Mouse (Mus musculus) olfactory bulb, adult 2 months (tissue): ENCODE data around the gene 1700056E22Rik. TPM values are rescaled to one million over a fixed set of nuclear protein-coding genes. Genes with fewer than 3 reads are reported as not detected.

Experiments
- H3K27ac ChIP-seq: fragments of 200-500 bp; 2 replicates; pipeline ENCODE4 v1.5.1; 2012; ENCODE audit warnings: low read depth, low read length; ENCODE audit not compliant: insufficient read depth
- H3K4me1 ChIP-seq: fragments of 200-500 bp; 2 replicates; pipeline ENCODE4 v1.6.1; 2012; ENCODE audit warnings: low read length; ENCODE audit not compliant: control insufficient read depth, insufficient read depth
- H3K4me3 ChIP-seq: fragments of 200-500 bp; 2 replicates; pipeline ENCODE4 v1.5.1; 2012; ENCODE audit warnings: mild to moderate bottlenecking, low read depth, low read length, moderate library complexity; ENCODE audit not compliant: insufficient read depth
- CTCF ChIP-seq: fragments of 200-500 bp; IDR thresholded peaks from 2 replicates; pipeline ENCODE4 v1.5.1; 2012; ENCODE audit warnings: low read depth, mild to moderate bottlenecking, low read length, moderate library complexity; ENCODE audit not compliant: insufficient read depth
- POLR2A ChIP-seq: fragments of 200-500 bp; IDR thresholded peaks from 2 replicates; pipeline ENCODE4 v1.6.1; 2012; ENCODE audit warnings: mild to moderate bottlenecking, low read depth, low read length, moderate library complexity; ENCODE audit not compliant: insufficient read depth
- WGBS: fragments of 180-500 bp; shearing (Covaris S2); methylation state at CpG from one replicate; pipeline ENCODE4 v1.1.7; 2018; 5-methylcytosine and 5-hydroxymethylcytosine counted together
- polyA plus RNA-seq: library from polyadenylated mRNA; stranded (reverse); fragments of >200 nt; gene quantifications from 2 replicates; pipeline ENCODE4 v1.2.4, GENCODE M21; 2012; ENCODE audit warnings: low replicate concordance; ENCODE audit not compliant: missing spikeins, insufficient read depth, insufficient read length

The 1700056E22Rik gene
- polyA plus RNA-seq, 1 experiment, result not detected

GRCm38 (mm10) chr1:184053141-184053540 is 19.0 kb upstream of the 1700056E22Rik start:
- Histone ChIP-seq H3K4me3 (no peak overlapping the region), H3K4me1 (peaks cover 12% of the 10 kb centered on the region), H3K27ac (no peak overlapping the region)
- 73% methylated on average over 4 of the region's 4 CpGs for WGBS
- no peak for TF ChIP-seq POLR2A
- no peak for TF ChIP-seq CTCF

DNA sequence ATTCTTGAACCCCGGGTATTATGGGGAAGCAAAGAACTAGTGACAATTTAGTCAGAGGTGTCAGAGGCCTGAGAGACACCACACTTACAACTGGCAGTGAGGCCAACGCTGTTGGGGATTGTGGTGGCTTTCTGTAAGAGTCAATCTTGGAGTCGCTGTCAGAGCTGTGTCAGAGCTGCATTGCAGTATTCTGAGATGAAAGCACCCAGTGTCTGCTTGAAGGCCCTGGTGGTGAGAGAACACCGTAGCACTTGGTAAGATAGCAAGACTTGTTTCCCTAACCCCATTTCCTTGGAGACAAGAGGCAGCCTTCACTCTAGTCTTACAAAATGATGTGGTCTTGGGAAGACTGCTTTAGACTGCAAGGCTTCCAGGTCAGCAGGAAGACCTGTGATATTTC is 18.2 kb upstream of the 1700056E22Rik start:
- no peak overlapping the region for H3K4me3 ChIP-seq
- H3K27ac ChIP-seq, result no peak overlapping the region
- TF ChIP-seq CTCF, result no peak
- TF ChIP-seq POLR2A, result no peak
- 59% methylated on average over 4 of the region's 4 CpGs for WGBS
- H3K4me1 ChIP-seq, result peaks cover 14% of the 10 kb centered on the region

DNA sequence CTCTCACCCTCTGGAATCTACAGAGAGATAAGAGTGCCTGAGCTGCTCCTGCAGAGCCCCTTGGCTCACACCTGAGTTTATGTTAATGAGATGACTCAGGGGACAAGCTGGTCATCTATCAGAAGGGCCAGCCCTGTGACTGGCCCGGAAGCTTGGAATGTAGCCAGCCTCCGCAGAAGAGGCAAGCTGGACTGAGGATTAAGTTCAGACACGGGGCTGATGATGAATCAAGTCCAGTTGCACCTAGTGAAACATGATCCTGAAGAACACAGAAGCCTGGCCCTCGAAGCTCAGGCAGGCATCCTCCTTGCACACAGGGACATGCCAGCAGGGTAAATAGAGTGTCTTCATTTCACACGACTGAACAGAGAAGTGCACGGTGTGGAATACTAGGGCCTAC is 17.7 kb upstream of the 1700056E22Rik start:
- TF ChIP-seq CTCF (no peak), POLR2A (no peak)
- Histone ChIP-seq H3K27ac (no peak overlapping the region), H3K4me1 (peaks cover 14% of the 10 kb centered on the region), H3K4me3 (no peak overlapping the region)
- WGBS, result 34% methylated on average over 6 of the region's 6 CpGs

DNA sequence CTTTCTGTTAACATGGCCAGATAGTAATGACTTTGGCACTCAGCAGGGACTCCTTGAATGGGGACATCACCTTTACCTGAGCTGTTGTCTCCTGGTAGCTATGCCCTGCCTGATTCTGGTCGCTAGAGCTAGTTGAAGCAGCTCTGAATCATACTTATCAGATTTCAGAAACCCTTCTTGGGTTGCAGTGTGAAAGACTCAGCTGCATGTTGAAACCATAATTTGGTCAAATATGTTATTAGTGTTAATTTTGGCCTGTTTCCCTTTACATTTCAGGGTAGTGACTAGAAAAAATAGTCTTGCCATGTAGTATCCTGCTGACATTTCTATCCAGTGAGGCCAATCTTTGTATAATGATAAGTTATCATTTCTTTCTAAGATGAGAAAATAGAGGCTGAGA is 17.2 kb upstream of the 1700056E22Rik start:
- H3K27ac ChIP-seq, result no peak overlapping the region
- 56% methylated on average over 1 of the region's 1 CpGs for WGBS
- H3K4me1 ChIP-seq, result peaks cover 14% of the 10 kb centered on the region

DNA sequence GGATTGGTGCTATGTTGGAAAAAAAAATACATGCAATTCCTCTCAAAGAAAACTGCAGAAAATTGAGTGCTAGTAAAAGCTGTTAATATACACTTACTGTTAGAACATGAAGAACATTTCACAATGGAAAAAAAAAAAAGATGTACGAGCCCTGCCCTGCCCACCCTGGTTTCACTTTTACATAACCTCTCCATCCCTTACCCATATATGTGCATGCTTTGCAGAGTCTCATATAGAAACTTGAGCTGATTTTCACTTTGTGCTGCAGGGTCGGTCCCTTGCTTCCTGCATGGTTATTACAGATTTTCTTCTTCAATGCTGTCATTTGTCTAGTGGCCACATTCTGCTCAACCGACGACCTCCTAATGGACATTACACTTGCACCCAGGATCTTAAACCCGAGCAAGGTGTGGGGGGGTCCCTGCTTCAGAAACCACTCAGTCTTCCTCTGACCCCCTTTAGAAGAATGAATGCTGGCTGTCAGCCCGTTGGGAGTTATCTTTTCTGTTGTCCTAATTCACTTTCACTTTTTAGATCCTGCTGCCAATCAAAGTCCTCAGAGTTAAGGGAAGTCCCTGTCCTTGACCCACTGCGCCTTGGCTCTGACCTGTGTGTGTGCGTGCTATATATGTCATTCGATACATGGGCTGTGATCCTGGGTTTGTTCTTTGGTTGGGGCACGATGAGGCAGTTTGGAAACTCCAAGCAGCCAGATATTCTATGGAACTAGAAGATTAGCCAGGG is 14.7 kb upstream of the 1700056E22Rik start:
- no peak for TF ChIP-seq POLR2A
- TF ChIP-seq CTCF, result no peak
- H3K4me1 ChIP-seq, result peaks cover 12% of the 10 kb centered on the region
- H3K4me3 ChIP-seq, result no peak overlapping the region
- WGBS, result 76% methylated on average over 10 of the region's 10 CpGs
- no peak overlapping the region for H3K27ac ChIP-seq

More for the DNA sequence above, 17.2 kb upstream of the 1700056E22Rik start:
- TF ChIP-seq POLR2A (no peak), CTCF (no peak)
- no peak overlapping the region for H3K4me3 ChIP-seq

DNA sequence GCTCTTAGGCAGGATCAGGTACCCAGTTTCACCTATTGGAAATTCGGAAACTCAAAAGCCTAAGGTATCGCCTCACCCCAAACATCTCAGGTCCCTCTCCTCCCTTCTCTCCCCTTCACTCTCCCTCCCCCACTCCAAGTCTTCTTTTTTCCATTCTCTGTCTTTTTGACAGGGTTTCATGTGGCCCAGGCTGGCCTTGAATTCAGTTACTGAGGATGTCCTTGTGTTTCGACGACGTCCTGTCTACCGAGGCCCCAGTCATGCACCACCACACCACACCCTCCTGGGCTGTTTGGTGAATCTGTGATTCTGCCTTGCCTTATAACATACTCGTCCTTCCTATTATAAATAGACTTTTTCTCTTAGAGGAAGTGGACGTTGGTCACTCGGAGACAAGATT is 13.7 kb upstream of the 1700056E22Rik start:
- no peak overlapping the region for H3K27ac ChIP-seq
- H3K4me1 ChIP-seq, result peaks cover 13% of the 10 kb centered on the region
- H3K4me3 ChIP-seq, result no peak overlapping the region
- TF ChIP-seq POLR2A, result no peak
- TF ChIP-seq CTCF, result no peak
- 92% methylated on average over 9 of the region's 9 CpGs for WGBS

- WGBS, result 82% methylated on average over 6 of the region's 6 CpGs
- Histone ChIP-seq H3K4me1 (peaks cover 17% of the 10 kb centered on the region), H3K27ac (no peak overlapping the region), H3K4me3 (no peak overlapping the region)
- TF ChIP-seq POLR2A (no peak), CTCF (no peak)
Measured at GRCm38 (mm10) chr1:184046070-184046677, 12.1 kb upstream of the 1700056E22Rik start.

GRCm38 (mm10) chr1:184043391-184043790 is 9.3 kb upstream of the 1700056E22Rik start:
- 84% methylated on average over 6 of the region's 6 CpGs for WGBS
- Histone ChIP-seq H3K4me1 (peaks cover 18% of the 10 kb centered on the region), H3K27ac (no peak overlapping the region), H3K4me3 (no peak overlapping the region)
- TF ChIP-seq CTCF (no peak), POLR2A (no peak)

DNA sequence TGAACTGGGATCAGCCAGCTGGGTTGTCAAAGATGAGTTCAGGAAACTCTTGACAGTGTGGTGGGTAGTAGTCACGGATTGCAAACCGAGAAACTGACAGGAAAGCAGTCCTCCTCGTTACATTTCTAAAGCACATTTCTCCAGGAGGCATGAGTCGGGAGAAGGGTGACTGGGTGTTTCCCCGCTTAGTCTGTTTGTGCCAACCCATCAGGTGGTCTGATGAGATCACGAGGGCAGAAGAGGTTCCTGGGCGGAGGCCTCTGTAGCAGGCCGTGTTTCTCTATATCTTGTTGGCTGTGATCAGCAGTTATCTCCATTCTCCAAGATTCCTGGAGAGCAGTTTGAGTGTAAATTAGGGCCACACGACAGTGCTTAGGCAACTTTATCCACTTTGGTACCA is 8.6 kb upstream of the 1700056E22Rik start:
- Histone ChIP-seq H3K27ac (no peak overlapping the region), H3K4me3 (no peak overlapping the region), H3K4me1 (peaks cover 17% of the 10 kb centered on the region)
- TF ChIP-seq POLR2A, result no peak
- no peak for TF ChIP-seq CTCF
- WGBS, result 72% methylated on average over 9 of the region's 9 CpGs
